Mouse (Mus musculus): ENCODE measurements around the gene Prdm13. TPM values are rescaled to one million over a fixed set of nuclear protein-coding genes. Genes with fewer than 3 reads are reported as not detected.
A peak's percentile ranks its signal among the peaks of the same experiment; 100 is the strongest.

Prdm13 gene
- polyA plus RNA-seq, 1 experiment from 2014 or later, result not detected

- H3K36me3 ChIP-seq (replicated peaks), result no peaks in the 10 kb centered on the region
- DNase-seq (ENCODE audit: low spot score), result peak; percentile 59
- H3K27me3 ChIP-seq (replicated peaks; ENCODE audit: low read depth, poor library complexity, severe bottlenecking), result peaks cover 100% of the 10 kb centered on the region
- no peak overlapping the region for H3K4me3 ChIP-seq
- no peak overlapping the region for H3K27ac ChIP-seq (replicated peaks)
- under 1% methylated on average over 5 of the region's 5 CpGs for WGBS
- peaks cover 13% of the 10 kb centered on the region for H3K4me1 ChIP-seq
- no peaks in the 10 kb centered on the region for H3K9me3 ChIP-seq
These were observed 1.2 kb upstream of the Prdm13 start for GRCm38 (mm10) chr4:21686934-21687333.

- H3K4me3 ChIP-seq, result no peak overlapping the region
- no peaks in the 10 kb centered on the region for H3K9me3 ChIP-seq
- no peaks in the 10 kb centered on the region for H3K36me3 ChIP-seq (replicated peaks)
- H3K4me1 ChIP-seq, result peaks cover 13% of the 10 kb centered on the region
- H3K27ac ChIP-seq (replicated peaks), result no peak overlapping the region
- DNase-seq (ENCODE audit: low spot score), result peak; percentile 17
- peaks cover 100% of the 10 kb centered on the region for H3K27me3 ChIP-seq (replicated peaks; ENCODE audit: low read depth, poor library complexity, severe bottlenecking)
- WGBS, result 2% methylated on average over 11 of the region's 11 CpGs
These were observed 653 bp upstream of the Prdm13 start for GRCm38 (mm10) chr4:21686416-21686815.

GRCm38 (mm10) chr4:21684341-21684970 is 1.3 kb downstream of the Prdm13 start:
- no peaks in the 10 kb centered on the region for H3K36me3 ChIP-seq (replicated peaks)
- H3K4me3 ChIP-seq, result no peak overlapping the region
- H3K4me1 ChIP-seq, result peaks cover 17% of the 10 kb centered on the region
- no peak overlapping the region for H3K27ac ChIP-seq (replicated peaks)
- H3K27me3 ChIP-seq (replicated peaks; ENCODE audit: low read depth, poor library complexity, severe bottlenecking), result peaks cover 100% of the 10 kb centered on the region
- WGBS, result 3% methylated on average over 14 of the region's 14 CpGs
- peak; percentile 33 for DNase-seq (ENCODE audit: low spot score)
- no peaks in the 10 kb centered on the region for H3K9me3 ChIP-seq

GRCm38 (mm10) chr4:21682421-21683150 is 3.2 kb downstream of the Prdm13 start:
- no peaks in the 10 kb centered on the region for H3K9me3 ChIP-seq
- H3K4me3 ChIP-seq, result no peak overlapping the region
- peaks cover 100% of the 10 kb centered on the region for H3K27me3 ChIP-seq (replicated peaks; ENCODE audit: low read depth, poor library complexity, severe bottlenecking)
- H3K36me3 ChIP-seq (replicated peaks), result no peaks in the 10 kb centered on the region
- DNase-seq (ENCODE audit: low spot score), result no peak
- H3K27ac ChIP-seq (replicated peaks), result no peak overlapping the region
- H3K4me1 ChIP-seq, result peaks cover 24% of the 10 kb centered on the region
- WGBS, result 12% methylated on average over 10 of the region's 10 CpGs

GRCm38 (mm10) chr4:21680971-21681370 is 4.8 kb downstream of the Prdm13 start:
- Histone ChIP-seq H3K27me3 (replicated peaks; ENCODE audit: low read depth, poor library complexity, severe bottlenecking) (peaks cover 100% of the 10 kb centered on the region), H3K36me3 (replicated peaks) (no peaks in the 10 kb centered on the region), H3K9me3 (no peaks in the 10 kb centered on the region), H3K27ac (replicated peaks) (no peak overlapping the region), H3K4me1 (peaks cover 24% of the 10 kb centered on the region), H3K4me3 (no peak overlapping the region)
- 2% methylated on average over 10 of the region's 10 CpGs for WGBS
- peak; percentile 18 for DNase-seq (ENCODE audit: low spot score)

GRCm38 (mm10) chr4:21679624-21680480 is 5.9 kb downstream of the Prdm13 start:
- Histone ChIP-seq H3K27me3 (replicated peaks; ENCODE audit: low read depth, poor library complexity, severe bottlenecking) (peaks cover 100% of the 10 kb centered on the region), H3K36me3 (replicated peaks) (no peaks in the 10 kb centered on the region), H3K4me1 (peaks cover 19% of the 10 kb centered on the region), H3K4me3 (peak overlapping the region; percentile 56), H3K9me3 (no peaks in the 10 kb centered on the region), H3K27ac (replicated peaks) (no peak overlapping the region; the same call in 1 of the 2 replicates)
- no peak for DNase-seq (ENCODE audit: low spot score)
- 2% methylated on average over 42 of the region's 42 CpGs for WGBS

- no peaks in the 10 kb centered on the region for H3K9me3 ChIP-seq
- peak overlapping the region; percentile 56 for H3K4me3 ChIP-seq
- H3K4me1 ChIP-seq, result peaks cover 19% of the 10 kb centered on the region
- WGBS, result under 1% methylated on average over 79 of the region's 79 CpGs
- H3K27ac ChIP-seq (replicated peaks), result peak overlapping the region; percentile 61
- H3K36me3 ChIP-seq (replicated peaks), result no peaks in the 10 kb centered on the region
- peak; percentile 84 for DNase-seq (ENCODE audit: low spot score)
- peaks cover 100% of the 10 kb centered on the region for H3K27me3 ChIP-seq (replicated peaks; ENCODE audit: low read depth, poor library complexity, severe bottlenecking)
These were observed 6.7 kb downstream of the Prdm13 start for GRCm38 (mm10) chr4:21678975-21679623.

GRCm38 (mm10) chr4:21678101-21678974 is 7.4 kb downstream of the Prdm13 start:
- Histone ChIP-seq H3K4me3 (peak overlapping the region; percentile 56), H3K27ac (replicated peaks) (no peak overlapping the region; the same call in 1 of the 2 replicates), H3K36me3 (replicated peaks) (no peaks in the 10 kb centered on the region), H3K27me3 (replicated peaks; ENCODE audit: low read depth, poor library complexity, severe bottlenecking) (peaks cover 100% of the 10 kb centered on the region), H3K9me3 (no peaks in the 10 kb centered on the region), H3K4me1 (peaks cover 19% of the 10 kb centered on the region)
- DNase-seq (ENCODE audit: low spot score), result peak; percentile 57
- WGBS, result under 1% methylated on average over 84 of the region's 84 CpGs

GRCm38 (mm10) chr4:21674691-21675090 is 11.1 kb downstream of the Prdm13 start:
- no peak for DNase-seq (ENCODE audit: low spot score)
- no peak overlapping the region for H3K4me3 ChIP-seq
- no peaks in the 10 kb centered on the region for H3K36me3 ChIP-seq (replicated peaks)
- no peaks in the 10 kb centered on the region for H3K9me3 ChIP-seq
- H3K27me3 ChIP-seq (replicated peaks; ENCODE audit: low read depth, poor library complexity, severe bottlenecking), result peaks cover 100% of the 10 kb centered on the region
- H3K27ac ChIP-seq (replicated peaks), result no peak overlapping the region
- 2% methylated on average over 8 of the region's 8 CpGs for WGBS
- peaks cover 17% of the 10 kb centered on the region for H3K4me1 ChIP-seq

- 2% methylated on average over 17 of the region's 17 CpGs for WGBS
- no peak overlapping the region for H3K4me3 ChIP-seq
- peak; percentile 30 for DNase-seq (ENCODE audit: low spot score)
- H3K27me3 ChIP-seq (replicated peaks; ENCODE audit: low read depth, poor library complexity, severe bottlenecking), result peaks cover 100% of the 10 kb centered on the region
- H3K9me3 ChIP-seq, result no peaks in the 10 kb centered on the region
- H3K4me1 ChIP-seq, result peaks cover 11% of the 10 kb centered on the region
- H3K36me3 ChIP-seq (replicated peaks), result no peaks in the 10 kb centered on the region
- no peak overlapping the region for H3K27ac ChIP-seq (replicated peaks)
These were observed 11.7 kb downstream of the Prdm13 start for GRCm38 (mm10) chr4:21674042-21674441.

- 16% methylated on average over 5 of the region's 5 CpGs for WGBS
- no peak for DNase-seq (ENCODE audit: low spot score)
- H3K4me1 ChIP-seq, result peaks cover 4% of the 10 kb centered on the region; the same call in 1 of the 2 replicates
- no peaks in the 10 kb centered on the region for H3K36me3 ChIP-seq (replicated peaks)
- peaks cover 37% of the 10 kb centered on the region for H3K27me3 ChIP-seq (replicated peaks; ENCODE audit: low read depth, poor library complexity, severe bottlenecking)
- H3K4me3 ChIP-seq, result no peak overlapping the region
- no peaks in the 10 kb centered on the region for H3K9me3 ChIP-seq
- no peak overlapping the region for H3K27ac ChIP-seq (replicated peaks)
These were observed 19.8 kb downstream of the Prdm13 start for GRCm38 (mm10) chr4:21665961-21666360.
